Mouse (Mus musculus): ENCODE measurements around the gene Gfod2. TPM values are rescaled to one million over a fixed set of nuclear protein-coding genes. Genes with fewer than 3 reads are reported as not detected.

The Gfod2 gene
- polyA plus RNA-seq, 1 experiment, result 4.1 TPM

GRCm38 (mm10) chr8:105702001-105702401 lies 56.5 kb downstream of the Gfod2 start:
- peaks cover 4% of the 10 kb centered on the region; the same call in 1 of the 2 replicates for H3K4me1 ChIP-seq (ENCODE audit: control insufficient read depth, insufficient read depth, insufficient read length, low read length)
- H3K4me3 ChIP-seq (ENCODE audit: insufficient read depth, low read depth, low read length), result peak overlapping the region; percentile 55
- no peak overlapping the region for H3K27ac ChIP-seq (replicated peaks; ENCODE audit: low read depth, low read length)

- H3K27ac ChIP-seq (replicated peaks; ENCODE audit: low read depth, low read length), result peak within 1 kb of the TSS; percentile 91
- peak within 1 kb of the TSS; percentile 91 for H3K4me3 ChIP-seq (ENCODE audit: insufficient read depth, low read depth, low read length)
- peaks cover 4% of the 10 kb centered on the region; the same call in 1 of the 2 replicates for H3K4me1 ChIP-seq (ENCODE audit: control insufficient read depth, insufficient read depth, insufficient read length, low read length)
These were observed 57.3 kb downstream of the Gfod2 start, which contains the start of the genes Acd and Pard6a for GRCm38 (mm10) chr8:105700966-105701824. TSS of gene Acd (minus strand) at chr8:105701102. TSS of gene Pard6a (plus strand) at chr8:105701148.

- H3K4me1 ChIP-seq (ENCODE audit: control insufficient read depth, insufficient read depth, insufficient read length, low read length), result peaks cover 4% of the 10 kb centered on the region; the same call in 1 of the 2 replicates
- H3K4me3 ChIP-seq (ENCODE audit: insufficient read depth, low read depth, low read length), result peak overlapping the region; percentile 91
- peak overlapping the region; percentile 58; the same call in 1 of the 2 replicates for H3K27ac ChIP-seq (replicated peaks; ENCODE audit: low read depth, low read length)
These were observed 57.9 kb downstream of the Gfod2 start for GRCm38 (mm10) chr8:105700566-105700965.

- Histone ChIP-seq H3K4me3 (ENCODE audit: insufficient read depth, low read depth, low read length) (peak overlapping the region; percentile 91), H3K27ac (replicated peaks; ENCODE audit: low read depth, low read length) (no peak overlapping the region), H3K4me1 (ENCODE audit: control insufficient read depth, insufficient read depth, insufficient read length, low read length) (peaks cover 4% of the 10 kb centered on the region; the same call in 1 of the 2 replicates)
These were observed 58.8 kb downstream of the Gfod2 start for GRCm38 (mm10) chr8:105699488-105700215.

- peaks cover 8% of the 10 kb centered on the region; the same call in 1 of the 2 replicates for H3K4me1 ChIP-seq (ENCODE audit: control insufficient read depth, insufficient read depth, insufficient read length, low read length)
These were observed 59.7 kb downstream of the Gfod2 start for GRCm38 (mm10) chr8:105698734-105699133.

GRCm38 (mm10) chr8:105697196-105697780 lies 61.2 kb downstream of the Gfod2 start:
- no peak overlapping the region; the same call in 1 of the 2 replicates for H3K4me3 ChIP-seq (ENCODE audit: insufficient read depth, low read depth, low read length)
- H3K4me1 ChIP-seq (ENCODE audit: control insufficient read depth, insufficient read depth, insufficient read length, low read length), result peaks cover 8% of the 10 kb centered on the region; the same call in 1 of the 2 replicates
- H3K27ac ChIP-seq (replicated peaks; ENCODE audit: low read depth, low read length), result no peak overlapping the region

More at GRCm38 (mm10) chr8:105698734-105699133, 59.7 kb downstream of the Gfod2 start:
- H3K27ac ChIP-seq (replicated peaks; ENCODE audit: low read depth, low read length), result no peak overlapping the region
- no peak overlapping the region for H3K4me3 ChIP-seq (ENCODE audit: insufficient read depth, low read depth, low read length)

- Histone ChIP-seq H3K4me3 (ENCODE audit: insufficient read depth, low read depth, low read length) (no peak overlapping the region), H3K27ac (replicated peaks; ENCODE audit: low read depth, low read length) (no peak overlapping the region), H3K4me1 (ENCODE audit: control insufficient read depth, insufficient read depth, insufficient read length, low read length) (peaks cover 6% of the 10 kb centered on the region; the same call in 1 of the 2 replicates)
These were observed 63.2 kb downstream of the Gfod2 start for GRCm38 (mm10) chr8:105695080-105695780.

GRCm38 (mm10) chr8:105694051-105694799 lies 64.2 kb downstream of the Gfod2 start:
- Histone ChIP-seq H3K4me3 (ENCODE audit: insufficient read depth, low read depth, low read length) (peak overlapping the region; percentile 22), H3K4me1 (ENCODE audit: control insufficient read depth, insufficient read depth, insufficient read length, low read length) (0 out of 2 replicates have a peak, but pooled peaks cover 4% of the 10 kb centered on the region), H3K27ac (replicated peaks; ENCODE audit: low read depth, low read length) (no peak overlapping the region)

GRCm38 (mm10) chr8:105693648-105694047 lies 64.8 kb downstream of the Gfod2 start:
- 0 out of 2 replicates have a peak, but pooled peaks cover 4% of the 10 kb centered on the region for H3K4me1 ChIP-seq (ENCODE audit: control insufficient read depth, insufficient read depth, insufficient read length, low read length)
- H3K27ac ChIP-seq (replicated peaks; ENCODE audit: low read depth, low read length), result no peak overlapping the region
- H3K4me3 ChIP-seq (ENCODE audit: insufficient read depth, low read depth, low read length), result peak overlapping the region; percentile 22

GRCm38 (mm10) chr8:105692449-105693182 lies 65.8 kb downstream of the Gfod2 start:
- no peak overlapping the region for H3K27ac ChIP-seq (replicated peaks; ENCODE audit: low read depth, low read length)
- no peak overlapping the region for H3K4me3 ChIP-seq (ENCODE audit: insufficient read depth, low read depth, low read length)
- 0 out of 2 replicates have a peak, but pooled peaks cover 4% of the 10 kb centered on the region for H3K4me1 ChIP-seq (ENCODE audit: control insufficient read depth, insufficient read depth, insufficient read length, low read length)

- H3K4me3 ChIP-seq (ENCODE audit: insufficient read depth, low read depth, low read length), result no peak overlapping the region
- 0 out of 2 replicates have a peak, but pooled peaks cover 4% of the 10 kb centered on the region for H3K4me1 ChIP-seq (ENCODE audit: control insufficient read depth, insufficient read depth, insufficient read length, low read length)
- H3K27ac ChIP-seq (replicated peaks; ENCODE audit: low read depth, low read length), result no peak overlapping the region
These were observed 67.5 kb downstream of the Gfod2 start for GRCm38 (mm10) chr8:105690978-105691377.

GRCm38 (mm10) chr8:105689983-105690360 lies 68.5 kb downstream of the Gfod2 start:
- Histone ChIP-seq H3K4me3 (ENCODE audit: insufficient read depth, low read depth, low read length) (no peak overlapping the region), H3K27ac (replicated peaks; ENCODE audit: low read depth, low read length) (no peak overlapping the region), H3K4me1 (ENCODE audit: control insufficient read depth, insufficient read depth, insufficient read length, low read length) (0 out of 2 replicates have a peak, but pooled peaks cover 4% of the 10 kb centered on the region)

Measured in brown adipose tissue, adult 24 weeks (tissue).